ENCODE assay signal across 8 mouse cellular contexts in the genomic region with DNA sequence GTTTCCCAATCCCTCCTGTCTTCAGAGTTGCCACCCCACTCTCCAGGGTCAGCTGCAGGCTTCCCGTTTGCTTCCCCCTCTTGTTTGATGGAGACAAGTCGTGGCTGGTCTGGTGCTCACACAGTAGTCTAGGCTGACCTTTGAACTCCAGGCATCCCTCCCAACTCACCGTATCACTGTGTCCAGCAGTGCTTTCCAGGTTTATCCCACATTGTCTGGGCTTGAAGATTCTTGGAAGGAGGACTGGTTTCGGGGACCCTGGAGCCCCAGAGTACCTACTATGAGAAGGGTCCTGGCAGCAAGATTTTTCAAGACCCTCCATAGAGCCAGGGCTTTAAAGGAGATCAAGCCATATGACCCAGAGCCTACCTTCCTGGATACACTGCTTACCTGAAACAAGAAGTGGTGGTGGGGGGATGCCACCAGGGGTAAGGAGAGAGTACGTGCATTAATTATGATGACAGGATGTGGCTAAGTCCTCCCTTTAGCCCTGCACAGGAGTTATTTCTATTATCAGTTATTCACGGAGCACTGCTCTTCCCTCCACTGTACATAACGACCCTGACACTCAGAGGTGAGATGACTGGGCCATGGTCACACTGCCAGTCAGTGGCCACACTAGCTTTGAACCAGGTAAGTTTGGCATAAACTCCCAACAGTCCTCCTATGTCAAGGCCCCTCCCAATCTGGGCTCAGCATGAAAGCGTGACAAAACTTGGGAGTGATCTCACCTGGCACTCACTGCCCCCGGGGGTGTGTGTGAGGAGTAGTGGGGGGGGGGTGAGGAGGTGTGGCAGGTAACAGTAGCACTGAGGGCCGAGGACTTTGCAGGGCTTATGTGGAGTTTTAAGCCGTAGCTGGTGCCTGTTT. TPM values are rescaled to one million over a fixed set of nuclear protein-coding genes. Genes with fewer than 3 reads are reported as not detected.
DNase-seq lines count a peak whose midpoint lies in the region; ATAC-seq lines count a peak whose summit lies in the region.

No protein-coding gene starts in this region.

- no peak for ATAC-seq in kidney, embryonic 16.5 days (ENCODE audit: low FRiP score, low TSS enrichment)
- no peak for ATAC-seq in forebrain, embryonic 14.5 days
- ATAC-seq in liver, embryonic 16.5 days (ENCODE audit: low read depth), result no peak
- ATAC-seq in frontal cortex, adult (ENCODE audit: low TSS enrichment), result no peak

- no peak overlapping the region for H3K4me3 ChIP-seq in kidney, embryonic 16.5 days (ENCODE audit: low read length)
- H3K4me3 ChIP-seq in forebrain, embryonic 14.5 days (ENCODE audit: low read depth, low read length), result no peak overlapping the region
- H3K4me3 ChIP-seq in liver, embryonic 16.5 days (ENCODE audit: low read depth, low read length), result no peak overlapping the region

- H3K9ac ChIP-seq in kidney, embryonic 16.5 days (replicated peaks; ENCODE audit: low read length), result peak overlapping the region; percentile 49
- H3K9ac ChIP-seq in forebrain, embryonic 14.5 days (ENCODE audit: low read length), result peak overlapping the region; percentile 72
- H3K9ac ChIP-seq in liver, embryonic 16.5 days (ENCODE audit: low read depth, low read length), result peak overlapping the region; percentile 8; the same call in 1 of the 2 replicates

- 0 out of 2 replicates have a peak, but pooled peaks cover 2% of the 10 kb centered on the region for H3K9me3 ChIP-seq in kidney, embryonic 16.5 days (ENCODE audit: low read length)
- H3K9me3 ChIP-seq in forebrain, embryonic 14.5 days (replicated peaks; ENCODE audit: control insufficient read depth, low read length), result no peaks in the 10 kb centered on the region
- H3K9me3 ChIP-seq in liver, embryonic 16.5 days (replicated peaks; ENCODE audit: control insufficient read depth, low read length), result no peaks in the 10 kb centered on the region

- H3K36me3 ChIP-seq in kidney, embryonic 16.5 days (ENCODE audit: insufficient read depth, low read length), result peaks cover 18% of the 10 kb centered on the region
- peaks cover 20% of the 10 kb centered on the region for H3K36me3 ChIP-seq in forebrain, embryonic 14.5 days (ENCODE audit: control insufficient read depth, insufficient read depth, low read length)
- peaks cover 7% of the 10 kb centered on the region for H3K36me3 ChIP-seq in liver, embryonic 16.5 days (ENCODE audit: control insufficient read depth, insufficient read depth)

- 51% methylated on average over 11 of the region's 11 CpGs for WGBS in kidney, embryonic 16.5 days
- WGBS in forebrain, embryonic 14.5 days, result 64% methylated on average over 11 of the region's 11 CpGs
- 23% methylated on average over 11 of the region's 11 CpGs for WGBS in liver, embryonic 16.5 days (ENCODE audit: insufficient replicate concordance)

- H3K27me3 ChIP-seq in kidney, embryonic 16.5 days (ENCODE audit: insufficient read depth, low read length), result no peaks in the 10 kb centered on the region
- no peaks in the 10 kb centered on the region for H3K27me3 ChIP-seq in forebrain, embryonic 14.5 days (replicated peaks; ENCODE audit: control insufficient read depth, insufficient read depth, low read length)
- H3K27me3 ChIP-seq in liver, embryonic 16.5 days (ENCODE audit: control insufficient read depth, insufficient read depth, low read depth, low read length), result no peaks in the 10 kb centered on the region

- H3K4me1 ChIP-seq in kidney, embryonic 16.5 days (ENCODE audit: insufficient read depth, low read length), result peaks cover 17% of the 10 kb centered on the region
- peaks cover 14% of the 10 kb centered on the region for H3K4me1 ChIP-seq in forebrain, embryonic 14.5 days (ENCODE audit: control insufficient read depth, insufficient read depth, low read length)
- peaks cover 28% of the 10 kb centered on the region for H3K4me1 ChIP-seq in liver, embryonic 16.5 days (ENCODE audit: control insufficient read depth, low read depth, low read length)

- H3K27ac ChIP-seq in kidney, embryonic 16.5 days (ENCODE audit: low read length), result peak overlapping the region; percentile 97; the same call in 1 of the 2 replicates
- peak overlapping the region; percentile 97 for H3K27ac ChIP-seq in forebrain, embryonic 14.5 days (ENCODE audit: low read depth, low read length)
- peak overlapping the region; percentile 89 for H3K27ac ChIP-seq in liver, embryonic 16.5 days (ENCODE audit: low read length)

- no peak for DNase-seq in kidney, postnatal 4 days
- peak; percentile 29 for DNase-seq in T-cell, adult 2 months (ENCODE audit: low spot score)
- DNase-seq in forebrain, embryonic 14.5 days (ENCODE audit: low spot score), result no peak
- DNase-seq in adrenal gland, postnatal 25 days, result no peak
- DNase-seq in frontal cortex, adult 2 months (ENCODE audit: extremely low spot score in 1 of 2, low spot score in 1 of 2), result no peak

- no peak overlapping the region for H3K4me2 ChIP-seq in kidney, embryonic 16.5 days (replicated peaks; ENCODE audit: low read depth, low read length)
- H3K4me2 ChIP-seq in forebrain, embryonic 14.5 days (ENCODE audit: low read length), result no peak overlapping the region
- no peak overlapping the region for H3K4me2 ChIP-seq in liver, embryonic 16.5 days (ENCODE audit: low read depth, low read length)

RNA-seq across cellular contexts. Expression of a gene that starts 1.5 kb away (rescaled TPM):
- polyA plus RNA-seq in kidney, embryonic 16.5 days (2015; fragmentation: Nextera tagmentation; extraction: Ambion mirVana), result 113 and 115 TPM in 2 replicates
- 72.9 and 75.1 TPM in 2 replicates for polyA plus RNA-seq in forebrain, embryonic 14.5 days (2014; fragmentation: Nextera tagmentation; extraction: Ambion mirVana)
- 40.2 and 43.8 TPM in 2 replicates for polyA plus RNA-seq in liver, embryonic 16.5 days (2015; fragmentation: Nextera tagmentation; extraction: Ambion mirVana)
- total RNA-seq in adrenal gland, postnatal 25 days (2021), result 83.6 and 96.8 TPM in 2 replicates
- polyA plus RNA-seq in frontal cortex, adult 2 months (2012; rRNA removed), result 250 and 268 TPM in 2 replicates

RNA-seq across cellular contexts. Expression of a gene that starts 6.5 kb away (rescaled TPM):
- polyA plus RNA-seq in kidney, embryonic 16.5 days (2015; fragmentation: Nextera tagmentation; extraction: Ambion mirVana), result 41.5 and 44.2 TPM in 2 replicates
- 25.8 and 37.4 TPM in 2 replicates for polyA plus RNA-seq in forebrain, embryonic 14.5 days (2014; fragmentation: Nextera tagmentation; extraction: Ambion mirVana)
- 7.1 and 8.6 TPM in 2 replicates for polyA plus RNA-seq in liver, embryonic 16.5 days (2015; fragmentation: Nextera tagmentation; extraction: Ambion mirVana)
- total RNA-seq in adrenal gland, postnatal 25 days (2021), result 14.3 and 23.7 TPM in 2 replicates
- polyA plus RNA-seq in frontal cortex, adult 2 months (2012; rRNA removed), result 28.1 and 28.6 TPM in 2 replicates

RNA-seq across cellular contexts. Expression of a gene that starts 10.4 kb away (rescaled TPM):
- 42.3 and 45.1 TPM in 2 replicates for polyA plus RNA-seq in kidney, embryonic 16.5 days (2015; fragmentation: Nextera tagmentation; extraction: Ambion mirVana)
- 10.9 and 14.3 TPM in 2 replicates for polyA plus RNA-seq in forebrain, embryonic 14.5 days (2014; fragmentation: Nextera tagmentation; extraction: Ambion mirVana)
- polyA plus RNA-seq in liver, embryonic 16.5 days (2015; fragmentation: Nextera tagmentation; extraction: Ambion mirVana), result 49.7 and 56.2 TPM in 2 replicates
- 12.5 and 15.4 TPM in 2 replicates for total RNA-seq in adrenal gland, postnatal 25 days (2021)
- 16.8 and 24.8 TPM in 2 replicates for polyA plus RNA-seq in frontal cortex, adult 2 months (2012; rRNA removed)

RNA-seq across cellular contexts. Expression of a gene that starts 26.5 kb away (rescaled TPM):
- 0.16 TPM in 1 of 2 replicates, not detected in the other for polyA plus RNA-seq in kidney, embryonic 16.5 days (2015; fragmentation: Nextera tagmentation; extraction: Ambion mirVana)
- polyA plus RNA-seq in forebrain, embryonic 14.5 days (2014; fragmentation: Nextera tagmentation; extraction: Ambion mirVana), result 3.2 and 3.4 TPM in 2 replicates
- not detected in 2 replicates for polyA plus RNA-seq in liver, embryonic 16.5 days (2015; fragmentation: Nextera tagmentation; extraction: Ambion mirVana)
- not detected in 2 replicates for total RNA-seq in adrenal gland, postnatal 25 days (2021)
- 3.2 and 3.5 TPM in 2 replicates for polyA plus RNA-seq in frontal cortex, adult 2 months (2012; rRNA removed)

RNA-seq across cellular contexts. Expression of a gene that starts 42.7 kb away (rescaled TPM):
- 79.3 and 82.9 TPM in 2 replicates for polyA plus RNA-seq in kidney, embryonic 16.5 days (2015; fragmentation: Nextera tagmentation; extraction: Ambion mirVana)
- 67.9 and 71.2 TPM in 2 replicates for polyA plus RNA-seq in forebrain, embryonic 14.5 days (2014; fragmentation: Nextera tagmentation; extraction: Ambion mirVana)
- 25.7 and 26.1 TPM in 2 replicates for polyA plus RNA-seq in liver, embryonic 16.5 days (2015; fragmentation: Nextera tagmentation; extraction: Ambion mirVana)
- 24.7 and 30.8 TPM in 2 replicates for total RNA-seq in adrenal gland, postnatal 25 days (2021)
- polyA plus RNA-seq in frontal cortex, adult 2 months (2012; rRNA removed), result 60.0 and 69.0 TPM in 2 replicates

Comparison
In these comparisons a context has a peak if more than half of its experiments do, and no peak if none do; other contexts are left out.
1. H3K9ac ChIP-seq: peak in every context shown above with its lines; median percentile 72 in forebrain, embryonic 14.5 days; 49 in kidney, embryonic 16.5 days; 8 in liver, embryonic 16.5 days.